Mouse (Mus musculus) megakaryocyte-erythroid progenitor cell, adult 5-6 weeks (primary cell): ENCODE measurements around the gene Igll1. TPM values are rescaled to one million over a fixed set of nuclear protein-coding genes. Genes with fewer than 3 reads are reported as not detected.

ENCODE experiments used
- ATAC-seq: replicated peaks from 2 replicates; pipeline ENCODE4 v1.8.0; 2016; ENCODE audit warnings: mild to moderate bottlenecking, inconsistent platforms; ENCODE audit not compliant: severe bottlenecking, poor library complexity, low FRiP score, low TSS enrichment
- total RNA-seq, 2 experiments: library from RNA; stranded (forward) in 1 of 2; stranded (reverse) in 1 of 2; fragments of 200-1000, 215-1000 nt in 1 of 2; fragments of >200 nt in 1 of 2; fragmentation: Nextera tagmentation in 1 of 2; gene quantifications; 2 replicates each; pipeline ENCODE4 v1.2.3; 2014 to 2017

Gene Igll1
- total RNA-seq (2014; fragmentation: Nextera tagmentation) (1.0 and 71.4 TPM in 2 replicates), total RNA-seq (2017) (3.1 TPM in 1 of 2 replicates, not detected in the other)

DNA sequence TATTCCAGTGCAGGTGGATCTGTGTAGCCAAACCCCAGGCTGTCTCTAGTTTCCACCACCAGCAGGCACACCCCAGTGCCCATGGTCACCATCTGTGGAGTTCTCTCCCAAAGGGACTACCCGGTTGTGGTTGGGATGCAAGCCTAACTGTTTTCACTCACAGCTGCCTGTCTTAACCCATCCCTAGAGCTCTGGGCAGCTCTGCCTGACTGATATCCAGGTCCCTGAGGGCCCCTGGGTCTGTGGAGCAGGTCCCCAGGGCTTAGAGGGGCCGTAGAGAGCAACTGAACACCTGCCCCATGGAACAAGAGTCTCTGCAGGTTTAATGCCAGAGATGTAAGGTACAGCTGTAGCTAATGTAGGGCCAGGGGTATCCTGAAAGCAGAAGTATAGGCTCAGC lies at the start of gene Igll1:
Gene Igll1 (minus strand): TSS at position 8 of the 400 bp plus-strand sequence.
- no peak for ATAC-seq

DNA sequence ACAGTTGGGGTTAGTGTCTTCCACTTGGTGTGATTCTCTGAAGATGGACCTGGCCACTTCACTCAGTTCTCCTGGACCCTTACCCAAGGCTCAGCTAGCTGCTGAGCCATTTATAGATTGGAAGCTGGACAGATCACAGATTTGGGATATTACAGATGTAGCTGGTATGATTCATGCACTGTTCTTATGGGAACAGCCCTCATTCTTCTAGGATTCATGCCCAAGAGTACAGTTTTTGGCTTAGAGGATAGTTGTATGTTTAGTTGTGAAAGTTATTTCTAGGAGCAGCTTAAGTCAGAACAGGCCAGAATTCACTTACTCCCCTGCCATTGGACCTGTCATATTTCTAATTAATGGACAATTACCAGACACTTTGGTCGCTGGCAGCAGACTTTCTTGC lies 49.7 kb upstream of the Igll1 start:
- no peak for ATAC-seq

DNA sequence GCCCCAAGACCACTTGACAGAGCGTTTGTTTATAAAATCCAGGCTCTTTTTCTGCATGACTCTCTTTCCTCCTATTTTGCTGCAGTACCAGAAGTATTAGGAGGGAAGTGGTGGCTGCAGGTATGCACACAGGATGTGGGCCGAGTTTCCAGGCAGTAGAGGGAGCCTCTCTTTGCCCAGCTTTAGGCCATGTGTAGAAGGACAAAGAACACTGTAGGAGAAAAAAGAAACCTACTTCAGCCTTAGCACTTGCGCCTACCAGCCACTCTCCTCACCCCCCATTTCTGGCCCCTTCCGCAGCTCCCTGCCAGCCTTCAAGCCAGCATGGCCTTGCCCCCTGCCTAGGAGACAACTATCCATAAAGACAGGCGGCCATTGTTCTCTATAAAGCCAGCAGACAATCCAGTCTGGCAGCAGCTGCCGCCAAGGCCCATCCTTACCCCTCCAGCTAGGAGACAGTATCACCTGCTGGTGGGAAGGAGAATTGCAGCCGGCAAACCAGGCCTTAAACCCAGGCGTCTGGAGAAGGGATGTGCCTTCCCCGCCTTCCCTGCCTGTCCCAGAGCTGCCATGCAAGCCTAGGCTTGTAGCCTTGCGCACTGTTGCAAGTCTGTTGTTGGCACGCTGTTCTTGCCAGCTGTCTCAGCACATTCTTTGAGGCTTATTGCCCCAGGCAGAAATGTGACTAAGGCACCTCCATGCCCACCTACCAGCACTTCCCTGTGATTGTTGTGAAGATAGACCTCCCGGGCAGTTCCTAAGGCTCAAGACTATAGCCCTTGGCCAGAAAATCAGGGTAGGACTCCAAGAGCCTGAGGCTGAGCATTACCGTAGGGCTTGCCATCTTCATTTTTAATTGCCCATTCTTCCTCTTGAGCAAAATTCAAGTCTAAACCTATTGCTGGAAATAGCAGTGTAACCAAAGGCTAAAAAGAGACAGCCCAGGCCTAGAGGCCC lies 48.1 kb upstream of the Igll1 start:
- ATAC-seq, result peak; percentile 93

DNA sequence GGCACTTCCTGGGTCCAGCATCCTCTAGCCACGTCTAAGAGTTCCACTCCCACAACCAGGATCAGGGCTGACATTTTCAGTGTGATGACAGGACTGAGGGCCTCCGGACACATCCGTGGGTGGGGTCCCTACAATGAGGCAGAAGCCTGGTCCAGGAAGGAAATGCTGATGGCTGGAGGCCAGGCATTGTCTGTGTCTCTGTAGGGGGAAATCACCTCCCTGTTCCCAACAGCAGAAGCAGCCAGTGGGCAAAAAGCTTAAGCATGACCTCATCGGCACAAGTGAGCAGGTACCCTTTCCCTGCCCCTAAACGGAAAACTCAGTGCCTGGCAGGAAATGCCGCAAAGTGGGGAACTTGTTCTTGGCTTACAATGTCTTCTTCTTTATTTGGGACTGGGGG lies 44.0 kb upstream of the Igll1 start:
- no peak for ATAC-seq

DNA sequence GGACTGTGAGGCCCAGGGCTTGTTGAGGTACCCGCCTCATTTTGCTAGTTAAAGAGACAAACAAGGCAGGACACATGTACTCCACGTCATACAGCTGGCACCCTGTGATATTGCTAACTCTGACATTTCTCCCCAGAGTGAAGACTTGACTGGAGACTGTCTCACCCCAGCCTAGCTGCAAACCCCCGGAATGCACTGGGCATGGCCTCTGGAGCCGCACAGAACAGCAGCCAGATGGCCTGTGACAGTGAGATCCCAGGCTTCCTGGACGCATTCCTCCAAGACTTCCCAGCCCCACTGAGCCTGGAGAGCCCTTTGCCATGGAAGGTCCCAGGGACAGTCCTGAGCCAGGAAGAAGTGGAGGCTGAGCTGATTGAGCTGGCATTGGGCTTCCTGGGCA lies 39.4 kb upstream of the Igll1 start:
- ATAC-seq, result no peak

DNA sequence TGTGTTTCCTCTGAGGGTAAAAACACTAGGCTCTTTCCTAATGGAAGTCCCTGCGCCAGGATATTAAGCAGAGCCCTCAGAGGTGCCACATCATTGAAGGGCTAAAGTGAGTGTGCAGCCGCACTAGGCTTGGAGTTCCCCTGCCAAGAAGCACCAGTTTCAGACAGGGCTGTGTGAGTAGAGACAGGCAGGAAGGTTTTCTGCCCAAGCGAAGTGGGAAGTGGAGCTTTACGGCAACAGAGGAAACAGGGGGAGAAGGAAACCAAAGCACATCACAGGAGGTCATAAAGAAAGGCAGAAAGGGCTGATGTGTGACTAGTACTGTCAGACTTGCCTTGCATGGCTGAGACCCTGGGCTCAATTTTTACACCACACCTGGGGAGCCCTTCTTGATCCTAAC lies 38.5 kb upstream of the Igll1 start:
- no peak for ATAC-seq

DNA sequence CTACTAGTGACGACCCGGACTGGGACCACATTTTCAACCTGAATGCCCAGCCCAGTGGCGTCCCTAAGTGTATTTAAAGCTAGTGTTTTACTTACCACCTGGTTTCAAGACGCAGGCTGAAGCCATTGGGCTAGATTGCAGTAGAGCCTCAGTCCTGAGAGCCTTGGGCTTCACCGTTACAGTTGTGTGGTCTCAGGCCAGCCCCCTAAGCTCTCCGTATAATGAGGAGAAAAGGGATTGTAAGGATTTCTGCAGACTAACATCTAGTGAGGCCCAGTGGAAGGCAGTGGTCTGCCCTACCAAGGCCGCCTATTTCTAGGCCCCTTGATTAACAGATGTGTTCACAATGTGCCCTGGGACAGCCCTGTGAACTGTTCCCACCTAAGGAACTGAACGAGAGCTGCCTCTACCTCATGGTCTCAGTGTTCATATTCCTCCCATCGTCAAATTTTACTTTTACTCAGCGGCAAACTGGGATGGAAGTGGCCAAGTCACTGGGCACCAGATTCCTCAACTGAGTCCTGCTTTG lies 33.3 kb upstream of the Igll1 start:
- no peak for ATAC-seq

DNA sequence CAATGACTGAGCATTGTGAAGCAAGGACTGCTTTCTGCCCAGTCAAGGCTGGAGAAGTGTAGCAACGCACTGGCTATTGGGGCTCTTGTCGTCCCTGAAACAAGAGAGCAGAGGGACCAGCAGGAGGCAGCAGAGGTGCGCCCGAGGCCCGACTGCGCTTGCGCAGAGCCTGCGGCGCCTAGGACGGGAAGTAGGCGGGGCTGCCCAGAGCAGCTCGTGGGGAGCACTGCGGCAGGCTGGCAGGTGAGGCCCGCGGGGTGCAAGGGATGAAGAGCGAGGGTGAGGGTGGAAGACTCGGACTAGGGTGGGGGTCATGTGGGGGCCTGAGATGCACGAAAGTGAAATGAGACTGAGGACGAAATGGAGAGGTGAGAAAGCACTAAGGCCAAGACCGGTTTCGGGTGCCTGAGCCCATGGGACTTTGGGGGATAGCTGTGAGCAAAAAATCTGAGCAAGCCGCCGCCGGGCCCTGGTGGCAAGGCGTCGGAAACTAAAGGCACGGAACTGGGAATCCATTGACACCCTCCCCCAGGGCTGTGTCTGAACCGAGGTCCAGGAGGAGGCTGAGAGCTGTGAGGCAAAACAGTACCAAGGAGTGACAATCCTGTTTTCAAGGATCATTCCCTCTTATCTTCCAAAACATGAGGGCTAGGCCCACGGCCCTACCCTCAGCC lies 32.7 kb upstream of the Igll1 start, which contains the start of gene Ppm1f:
Gene Ppm1f (plus strand): TSS at position 88 of the 674 bp plus-strand sequence.
- peak; percentile 93 for ATAC-seq

DNA sequence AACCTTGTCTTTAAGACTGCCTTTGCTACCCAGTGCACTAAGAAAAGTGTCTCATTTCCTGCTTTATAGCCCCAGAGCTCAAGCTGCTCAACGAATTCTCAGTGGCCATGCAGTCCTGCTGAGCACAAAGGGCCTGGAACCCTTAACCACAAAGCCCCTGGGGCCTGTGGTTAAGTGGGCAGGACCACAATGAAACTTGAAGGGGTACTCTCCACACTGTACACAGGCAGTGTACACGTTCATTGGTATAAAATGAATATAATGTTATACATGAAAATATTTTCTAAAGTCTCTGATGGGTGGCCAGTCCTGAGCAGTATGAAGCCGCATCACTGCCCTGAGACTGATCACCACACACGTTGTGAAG lies 32.2 kb upstream of the Igll1 start:
- no peak; the same call in 1 of the 2 replicates for ATAC-seq

DNA sequence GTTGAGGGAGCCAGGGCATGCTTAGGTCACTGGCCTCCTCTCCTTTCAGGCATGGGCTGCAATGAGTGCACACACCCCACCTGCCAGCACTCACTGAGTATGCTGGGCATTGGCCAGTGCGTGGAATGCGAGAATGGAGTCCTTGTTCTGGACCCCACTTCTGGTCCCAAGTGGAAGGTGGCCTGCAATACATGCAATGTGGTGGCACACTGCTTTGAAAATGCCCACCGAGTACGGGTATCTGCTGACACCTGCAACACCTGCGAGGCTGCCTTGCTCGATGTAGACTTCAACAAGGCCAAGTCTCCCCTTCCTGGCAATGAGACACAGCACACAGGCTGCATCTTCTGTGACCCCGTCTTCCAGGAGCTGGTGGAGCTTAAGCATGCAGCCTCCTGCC lies 28.6 kb upstream of the Igll1 start:
- no peak for ATAC-seq

DNA sequence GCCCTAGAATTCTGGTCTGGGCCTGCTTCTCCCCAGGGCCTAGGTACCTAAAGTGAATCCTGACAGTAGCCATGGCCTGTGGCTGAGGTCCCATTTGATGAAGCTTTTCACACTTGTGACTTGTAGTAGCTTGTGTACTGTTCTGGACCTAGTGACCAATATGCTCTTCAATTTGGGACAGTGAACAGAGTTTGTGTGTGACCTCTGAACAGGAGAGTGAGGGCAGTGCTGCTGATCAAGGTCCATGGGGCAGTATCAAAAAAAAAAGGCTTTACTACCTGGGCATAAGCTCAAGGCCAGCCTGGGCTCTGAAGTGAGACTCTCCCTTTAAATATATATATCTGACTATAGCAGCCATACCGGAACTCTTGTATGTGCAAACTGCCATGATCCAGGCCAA lies 24.6 kb upstream of the Igll1 start:
- no peak for ATAC-seq

DNA sequence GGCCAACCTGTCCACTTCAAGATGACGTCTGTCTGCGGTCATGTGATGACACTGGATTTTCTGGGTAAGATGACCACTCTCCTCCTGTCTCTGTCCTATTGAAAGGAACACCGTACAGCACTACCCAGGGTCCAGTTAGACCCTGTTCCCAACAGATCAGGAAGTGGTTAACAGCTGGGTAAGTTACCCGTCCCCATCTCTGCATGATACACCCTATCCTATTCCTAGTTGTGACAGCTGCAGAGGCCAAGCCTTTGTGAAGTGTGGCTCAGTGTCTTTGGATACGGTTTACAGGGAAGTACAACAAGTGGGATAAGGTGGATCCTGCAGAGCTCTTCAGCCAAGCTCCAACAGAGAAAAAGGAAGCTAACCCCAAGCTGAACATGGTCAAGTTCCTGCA lies 15.2 kb upstream of the Igll1 start:
- no peak for ATAC-seq

DNA sequence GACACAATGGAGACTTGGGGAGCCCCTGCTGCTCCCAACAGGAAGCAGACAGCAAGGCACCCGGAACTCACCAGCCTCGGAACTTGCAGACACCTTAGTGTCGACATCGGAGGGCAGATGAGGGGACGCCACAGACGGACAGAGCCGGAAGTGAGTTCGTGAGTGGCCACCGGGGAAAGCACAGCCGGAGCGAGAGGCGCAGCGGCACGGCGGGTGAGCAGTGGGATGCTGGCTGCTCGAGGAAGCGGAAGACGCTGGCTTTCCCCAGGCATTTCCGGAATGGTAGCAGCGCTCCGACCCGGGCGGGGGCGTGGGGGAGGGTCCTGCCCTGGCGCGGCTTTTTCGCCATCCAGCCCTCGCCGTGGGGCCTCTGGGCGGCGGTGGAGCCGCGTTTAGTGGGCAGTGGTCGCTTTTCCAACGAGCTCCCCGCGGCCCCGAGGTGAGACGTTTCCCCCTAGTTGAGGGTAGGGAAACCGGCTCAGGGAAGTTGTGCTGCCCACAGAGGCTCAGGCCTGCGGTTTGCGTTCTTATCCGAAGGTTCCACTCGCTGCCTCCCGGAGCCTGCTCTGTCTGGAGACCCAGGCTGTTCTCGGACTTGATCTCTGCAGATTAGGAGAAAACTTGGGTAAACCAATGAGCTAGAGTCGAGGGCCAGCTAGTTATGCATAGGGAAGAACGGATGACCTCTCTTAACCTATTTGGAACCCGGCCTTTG lies 7.0 kb upstream of the Igll1 start, which contains the start of the genes Top3b and Vpreb1:
Gene Top3b (plus strand): TSS at position 120 of the 715 bp plus-strand sequence.
Gene Vpreb1 (minus strand): TSS at position 227 of the 715 bp plus-strand sequence.
- peak; percentile 94 for ATAC-seq

DNA sequence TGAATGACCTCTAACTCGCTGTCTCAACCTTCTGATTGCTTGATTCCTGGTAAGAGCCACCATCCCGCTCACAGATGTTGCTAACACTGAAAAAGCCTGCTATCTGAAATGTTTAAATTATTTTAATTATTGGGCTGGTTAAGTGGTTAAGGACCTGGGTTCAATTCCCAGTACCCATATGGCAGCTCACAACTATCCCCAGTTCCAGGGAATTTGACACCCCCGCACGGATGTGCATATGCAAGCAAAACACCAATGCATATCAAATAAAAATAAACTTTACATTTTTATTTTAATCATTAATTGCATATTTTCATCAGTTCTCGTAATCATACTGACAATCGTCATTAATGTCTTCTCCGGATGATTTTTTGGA lies 6.4 kb upstream of the Igll1 start:
- ATAC-seq, result no peak

DNA sequence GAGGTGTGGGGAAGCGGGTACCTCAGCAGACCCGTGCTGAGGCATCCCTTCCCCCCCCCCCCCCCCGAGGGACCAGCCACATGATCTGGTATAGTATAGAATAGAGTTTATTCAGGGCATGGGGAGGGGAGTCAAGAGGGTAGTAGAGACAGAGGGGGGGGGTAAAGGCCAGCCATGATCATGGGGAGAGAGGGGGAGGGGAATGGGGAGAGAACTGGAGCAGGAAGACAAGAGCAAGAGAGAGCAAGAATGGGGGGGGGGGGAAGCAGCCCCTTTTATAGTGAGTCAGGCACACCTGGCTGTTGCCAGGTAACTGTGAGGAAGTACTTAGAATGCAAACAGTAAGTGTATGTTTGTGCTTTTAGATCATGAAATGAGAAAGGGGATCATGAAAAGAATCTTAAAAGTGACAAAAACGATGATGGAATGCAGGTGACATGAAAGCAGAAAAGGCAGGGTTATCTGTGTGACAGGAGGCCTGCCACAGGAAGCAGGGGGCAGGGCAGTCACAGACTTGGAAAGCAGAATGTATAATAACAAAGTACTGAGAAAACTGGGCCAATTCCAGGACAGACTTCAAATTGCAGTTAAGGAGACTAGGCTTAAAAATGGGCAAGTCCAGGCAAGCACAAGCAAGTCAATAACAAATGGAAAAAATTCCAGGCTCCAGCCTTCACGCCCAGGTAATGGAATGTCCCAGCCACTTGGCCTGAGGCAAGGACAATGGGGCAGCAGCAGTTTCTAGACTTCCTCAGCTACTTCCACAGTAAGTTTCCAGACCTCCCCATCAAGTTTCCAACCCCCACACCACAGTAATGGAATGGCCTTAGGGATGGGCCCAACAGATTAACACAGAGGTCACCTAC lies 2.1 kb upstream of the Igll1 start:
- no peak for ATAC-seq

DNA sequence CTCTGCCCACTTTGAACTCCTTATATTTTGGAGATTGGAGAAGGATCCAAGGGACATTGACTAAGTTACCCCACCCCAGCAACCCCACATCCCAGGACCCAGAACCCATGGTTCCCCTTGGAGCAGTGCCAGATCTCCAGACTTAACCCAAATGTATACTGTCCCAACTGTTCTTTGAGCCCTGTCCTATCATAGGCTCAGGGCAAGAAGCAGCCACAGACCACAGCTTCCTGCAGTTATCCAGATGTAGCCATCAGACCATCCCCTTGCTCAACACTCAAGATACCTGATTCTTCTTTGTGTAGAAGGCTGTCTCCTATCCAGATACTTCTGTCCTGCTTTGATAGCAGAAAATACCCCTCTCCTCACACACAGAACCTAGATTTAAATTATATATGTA lies 1.4 kb upstream of the Igll1 start:
- ATAC-seq, result peak; percentile 54

DNA sequence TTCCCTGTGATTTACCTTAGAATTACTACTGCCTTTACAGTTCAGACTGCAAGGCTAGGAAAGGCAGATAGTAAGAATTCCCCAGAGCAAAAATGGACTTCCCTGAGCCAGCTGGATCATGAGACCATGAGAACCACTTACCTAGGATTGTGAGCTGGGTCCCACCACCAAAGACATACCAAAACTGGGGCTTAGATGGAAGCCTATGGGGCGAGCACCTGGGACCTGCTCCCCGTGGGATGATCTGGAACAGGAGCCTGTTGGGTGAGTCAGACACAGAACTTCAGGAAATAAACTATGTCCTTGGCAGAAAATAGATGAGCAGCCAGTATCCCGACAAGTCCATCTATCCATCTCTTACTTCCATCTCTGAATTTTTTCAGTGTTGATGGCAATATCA lies 1.5 kb downstream of the Igll1 start:
- ATAC-seq, result no peak

DNA sequence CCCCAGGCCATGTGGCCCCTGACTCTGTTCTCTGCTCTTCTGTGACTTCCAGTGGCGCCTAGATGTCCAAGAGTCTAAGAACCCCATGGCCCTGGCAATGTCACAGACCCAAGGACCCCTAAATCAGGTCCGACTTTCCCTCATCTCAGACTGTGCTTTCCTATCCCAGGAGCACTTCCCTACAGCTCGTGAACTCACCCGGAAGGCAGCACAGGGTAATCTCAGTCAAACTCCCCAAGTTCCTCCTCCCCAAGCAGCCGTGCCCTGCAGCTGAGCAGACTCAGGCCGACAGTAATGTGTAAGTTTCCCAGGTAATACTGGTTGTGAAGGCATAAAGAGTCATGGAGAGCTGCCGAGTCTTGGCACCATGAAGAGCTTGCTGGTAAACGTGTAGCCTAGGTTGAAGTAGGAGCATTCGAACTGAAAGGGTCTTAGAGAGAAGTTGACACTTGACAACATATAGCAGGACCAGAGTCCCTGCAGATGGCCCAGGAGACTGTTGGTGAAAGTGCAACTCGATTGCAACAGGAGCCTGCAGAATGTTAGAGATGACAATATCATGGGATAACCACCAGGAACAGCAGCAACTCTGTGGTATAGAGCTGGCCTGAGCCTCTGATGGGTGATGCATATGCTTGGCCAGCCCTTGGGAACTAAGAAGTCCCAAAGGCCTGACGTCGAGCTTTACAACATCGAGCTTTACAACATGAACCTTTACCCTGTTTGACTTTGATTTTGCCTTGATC lies 6.9 kb downstream of the Igll1 start:
- ATAC-seq, result no peak
